Mouse (Mus musculus) embryonic facial prominence, embryonic 11.5 days (tissue): ENCODE results near the gene Mpzl1. TPM values are rescaled to one million over a fixed set of nuclear protein-coding genes. Genes with fewer than 3 reads are reported as not detected.
A peak's percentile ranks its signal among the peaks of the same experiment; 100 is the strongest.

ENCODE experiments used
- ATAC-seq: fragments of 200-750 bp; cut with Nextera tagmentation; replicated peaks from 2 replicates; pipeline ENCODE4 v1.8.0; 2017; ENCODE audit warnings: low read depth; ENCODE audit not compliant: insufficient number of reproducible peaks, low FRiP score, low TSS enrichment
- DNase-seq: peaks from one replicate; pipeline ENCODE4 v3.0.0-alpha.2; 2015; ENCODE audit warnings: low spot score
- H3K27ac ChIP-seq: fragments of 300-500 bp; sonication (generic); replicated peaks from 2 replicates; pipeline ENCODE4 v1.5.1; 2014; ENCODE audit warnings: mild to moderate bottlenecking, low read depth, low read length, control low read depth
- H3K27me3 ChIP-seq: fragments of 300-500 bp; sonication (generic); 2 replicates; pipeline ENCODE4 v1.6.1; 2014; ENCODE audit warnings: mild to moderate bottlenecking, low read length, moderate library complexity, mixed read lengths; ENCODE audit not compliant: control insufficient read depth, insufficient read depth
- H3K36me3 ChIP-seq: fragments of 300-500 bp; sonication (generic); replicated peaks from 2 replicates; pipeline ENCODE4 v1.6.1; 2014; ENCODE audit warnings: low read depth, mild to moderate bottlenecking, low read length, moderate library complexity, mixed read lengths; ENCODE audit not compliant: control insufficient read depth, insufficient read depth
- H3K4me1 ChIP-seq: fragments of 300-500 bp; sonication (generic); 2 replicates; pipeline ENCODE4 v1.6.1; 2014; ENCODE audit warnings: low read length, mixed read lengths; ENCODE audit not compliant: control insufficient read depth, insufficient read depth
- H3K4me2 ChIP-seq: fragments of 300-500 bp; sonication (generic); 2 replicates; pipeline ENCODE4 v1.6.1; 2014; ENCODE audit warnings: low read depth, mild to moderate bottlenecking, control low read depth, low read length, moderate library complexity
- H3K4me3 ChIP-seq: fragments of 300-500 bp; sonication (generic); 2 replicates; pipeline ENCODE4 v1.5.1; 2014; ENCODE audit warnings: low read depth, low read length, control low read depth
- H3K9ac ChIP-seq: fragments of 300-500 bp; sonication (generic); replicated peaks from 2 replicates; pipeline ENCODE4 v1.6.1; 2014; ENCODE audit warnings: mild to moderate bottlenecking, control low read depth, low read length
- H3K9me3 ChIP-seq: fragments of 300-500 bp; sonication (generic); replicated peaks from 2 replicates; pipeline ENCODE4 v1.6.1; 2016; ENCODE audit warnings: mild to moderate bottlenecking, low read length, inconsistent platforms, mixed read lengths; ENCODE audit not compliant: control insufficient read depth
- WGBS: fragments of 180-500 bp; shearing (Covaris S2); extraction: QIAGEN DNeasy Blood & Tissue Kit; methylation state at CpG from one replicate; pipeline ENCODE4 v1.1.7; 2014; 5-methylcytosine and 5-hydroxymethylcytosine counted together
- polyA plus RNA-seq: library from polyadenylated mRNA; unstranded; fragments of >200 nt; fragmentation: Nextera tagmentation; extraction: Ambion mirVana; gene quantifications from 2 replicates; pipeline ENCODE4 v1.2.1, GENCODE M21; 2014

The Mpzl1 gene
- polyA plus RNA-seq, 1 experiment from 2014 or later: 158 TPM

- Histone ChIP-seq H3K9ac (no peak overlapping the region), H3K27me3 (no peaks in the 10 kb centered on the region), H3K4me2 (no peak overlapping the region), H3K4me1 (no peaks in the 10 kb centered on the region), H3K4me3 (no peak overlapping the region), H3K27ac (0 out of 2 replicates have a peak overlapping the region, but pooled peaks have one; percentile 8), H3K36me3 (peaks cover 5% of the 10 kb centered on the region), H3K9me3 (no peaks in the 10 kb centered on the region)
- 55% methylated on average over 7 of the region's 7 CpGs for WGBS
- DNase-seq (no peak), ATAC-seq (no peak)
Observed at GRCm38 (mm10) chr1:165609495-165610320, 24.6 kb downstream of the Mpzl1 start.

DNA sequence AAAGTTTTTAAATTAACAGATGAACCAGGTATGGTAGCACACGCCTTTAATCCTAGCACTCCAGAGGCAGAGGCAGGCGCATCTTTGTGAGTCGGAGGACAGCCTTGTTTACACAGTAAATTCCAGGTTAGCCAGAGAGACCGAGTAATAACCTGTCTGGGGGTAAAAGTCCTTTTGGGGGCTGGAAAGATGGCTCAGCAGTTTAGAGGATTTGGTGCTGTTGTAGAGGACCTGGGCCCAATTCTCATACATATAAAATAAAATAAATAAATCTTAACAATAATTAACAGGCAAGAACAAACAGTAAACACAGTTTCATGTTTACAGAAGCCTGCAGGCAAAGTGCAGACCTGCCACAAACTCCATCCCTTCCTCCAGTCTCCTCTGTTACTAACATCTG lies 25.4 kb downstream of the Mpzl1 start:
- WGBS: 63% methylated on average over 4 of the region's 4 CpGs
- Histone ChIP-seq H3K36me3 (peaks cover 5% of the 10 kb centered on the region), H3K4me2 (no peak overlapping the region), H3K27ac (no peak overlapping the region), H3K4me3 (no peak overlapping the region), H3K9me3 (no peaks in the 10 kb centered on the region), H3K4me1 (no peaks in the 10 kb centered on the region), H3K9ac (no peak overlapping the region), H3K27me3 (no peaks in the 10 kb centered on the region)
- ATAC-seq: no peak
- DNase-seq: no peak

DNA sequence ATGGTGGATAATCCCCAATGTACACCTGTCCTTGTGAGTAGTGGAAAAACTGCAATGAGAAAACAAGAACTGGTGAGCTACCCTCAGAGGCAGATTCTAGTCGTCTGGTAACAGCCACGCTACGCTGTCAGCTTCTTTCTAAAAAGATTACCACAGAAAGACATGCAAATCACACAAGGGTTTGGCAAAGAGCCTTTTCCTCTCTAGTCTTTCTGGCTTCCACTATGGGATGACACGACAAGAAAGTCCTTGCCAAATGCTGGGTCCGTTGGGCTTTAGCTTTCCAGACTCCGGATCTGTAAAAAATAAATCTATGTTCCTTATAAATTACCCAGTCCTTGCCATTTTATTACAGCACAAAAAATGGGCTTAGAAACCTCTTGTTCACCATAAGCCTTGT lies 28.6 kb downstream of the Mpzl1 start:
- Histone ChIP-seq H3K27ac (no peak overlapping the region), H3K27me3 (no peaks in the 10 kb centered on the region), H3K9me3 (no peaks in the 10 kb centered on the region), H3K36me3 (peaks cover 5% of the 10 kb centered on the region), H3K4me1 (no peaks in the 10 kb centered on the region), H3K4me3 (no peak overlapping the region), H3K9ac (no peak overlapping the region), H3K4me2 (no peak overlapping the region)
- DNase-seq (no peak), ATAC-seq (no peak)
- 91% methylated on average over 6 of the region's 6 CpGs for WGBS

- DNase-seq: no peak
- Histone ChIP-seq H3K27me3 (no peaks in the 10 kb centered on the region), H3K9me3 (no peaks in the 10 kb centered on the region), H3K4me2 (no peak overlapping the region), H3K36me3 (peaks cover 5% of the 10 kb centered on the region), H3K4me3 (no peak overlapping the region), H3K4me1 (no peaks in the 10 kb centered on the region), H3K27ac (no peak overlapping the region), H3K9ac (no peak overlapping the region)
- ATAC-seq: no peak
- 87% methylated on average over 3 of the region's 3 CpGs for WGBS
Observed at GRCm38 (mm10) chr1:165605108-165605507, 29.2 kb downstream of the Mpzl1 start.

DNA sequence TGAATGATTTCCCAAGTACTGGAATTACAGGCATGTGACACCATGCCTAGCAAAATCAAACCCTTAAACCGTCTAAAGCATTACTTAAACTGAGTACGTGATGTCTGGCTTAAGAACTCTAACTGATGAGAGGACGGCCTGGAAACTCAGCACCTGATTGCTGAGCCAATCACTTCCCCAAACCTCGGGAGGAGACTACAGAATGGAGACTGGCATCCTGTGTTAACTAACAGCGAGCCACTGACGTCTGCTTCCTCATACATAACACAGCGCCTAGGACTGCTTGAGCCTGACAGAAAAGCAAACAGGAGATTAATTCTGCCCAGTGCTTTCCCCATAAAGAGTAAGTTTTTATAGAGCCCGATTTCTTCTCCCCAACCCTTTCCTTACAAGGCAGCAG lies 30.1 kb downstream of the Mpzl1 start:
- Histone ChIP-seq H3K4me1 (no peaks in the 10 kb centered on the region), H3K4me3 (no peak overlapping the region), H3K9ac (no peak overlapping the region), H3K4me2 (no peak overlapping the region), H3K27ac (no peak overlapping the region), H3K36me3 (peaks cover 5% of the 10 kb centered on the region), H3K27me3 (no peaks in the 10 kb centered on the region), H3K9me3 (no peaks in the 10 kb centered on the region)
- WGBS: 90% methylated on average over 8 of the region's 8 CpGs
- DNase-seq (no peak), ATAC-seq (no peak)

- 94% methylated on average over 14 of the region's 14 CpGs for WGBS
- Histone ChIP-seq H3K9ac (no peak overlapping the region), H3K36me3 (peaks cover 5% of the 10 kb centered on the region)
Observed at GRCm38 (mm10) chr1:165603218-165603617, 31.1 kb downstream of the Mpzl1 start.

GRCm38 (mm10) chr1:165601775-165602280 lies 32.5 kb downstream of the Mpzl1 start:
- no peaks in the 10 kb centered on the region for H3K27me3 ChIP-seq
- no peaks in the 10 kb centered on the region for H3K9me3 ChIP-seq
- H3K36me3 ChIP-seq: peaks cover 5% of the 10 kb centered on the region
- H3K27ac ChIP-seq: no peak overlapping the region
- H3K4me3 ChIP-seq: no peak overlapping the region
- H3K9ac ChIP-seq: no peak overlapping the region
- DNase-seq (no peak), ATAC-seq (no peak)
- H3K4me2 ChIP-seq: no peak overlapping the region
- H3K4me1 ChIP-seq: no peaks in the 10 kb centered on the region
- WGBS: 83% methylated on average over 10 of the region's 10 CpGs

More at GRCm38 (mm10) chr1:165603218-165603617, 31.1 kb downstream of the Mpzl1 start:
- Histone ChIP-seq H3K9me3 (no peaks in the 10 kb centered on the region), H3K4me3 (no peak overlapping the region), H3K27me3 (no peaks in the 10 kb centered on the region), H3K4me1 (no peaks in the 10 kb centered on the region), H3K4me2 (no peak overlapping the region), H3K27ac (no peak overlapping the region)
- DNase-seq (no peak), ATAC-seq (no peak)

GRCm38 (mm10) chr1:165594699-165595421 lies 39.5 kb downstream of the Mpzl1 start:
- Histone ChIP-seq H3K4me3 (no peak overlapping the region), H3K9me3 (no peaks in the 10 kb centered on the region), H3K4me2 (no peak overlapping the region), H3K27ac (no peak overlapping the region), H3K36me3 (no peaks in the 10 kb centered on the region; the same call in 1 of the 2 replicates), H3K27me3 (no peaks in the 10 kb centered on the region), H3K9ac (no peak overlapping the region), H3K4me1 (no peaks in the 10 kb centered on the region)
- WGBS: 86% methylated on average over 15 of the region's 15 CpGs
- DNase-seq: no peak
- ATAC-seq: no peak
